Mouse (Mus musculus) ES-E14 (cell line): Measurements from ENCODE around the gene Noc2l.

Experiments used
- CHD2 ChIP-seq: IDR thresholded peaks from 2 replicates; pipeline ENCODE4 v1.6.1; 2014; ENCODE audit warnings: mild to moderate bottlenecking, low read depth, low read length, inconsistent platforms
- HCFC1 ChIP-seq: IDR thresholded peaks from 2 replicates; pipeline ENCODE4 v1.6.1; 2012; ENCODE audit warnings: low read length, inconsistent platforms, borderline replicate concordance; ENCODE audit not compliant: insufficient read depth
- MAFK ChIP-seq: IDR thresholded peaks from 2 replicates; pipeline ENCODE4 v1.6.1; 2014; ENCODE audit warnings: mild to moderate bottlenecking, low read depth, low read length, inconsistent platforms; ENCODE audit not compliant: insufficient read depth
- ZC3H11A ChIP-seq: IDR thresholded peaks from 2 replicates; pipeline ENCODE4 v1.6.1; 2012; ENCODE audit warnings: low read depth, mild to moderate bottlenecking, inconsistent platforms, low read length, borderline replicate concordance
- ZNF384 ChIP-seq: IDR thresholded peaks from 2 replicates; pipeline ENCODE4 v1.6.1; 2012; ENCODE audit warnings: low read depth, low read length, inconsistent platforms

GRCm38 (mm10) chr4:156227752-156228392 lies 7.9 kb upstream of the Noc2l start:
- TF ChIP-seq ZC3H11A = no peak
- no peak for TF ChIP-seq MAFK
- no peak for TF ChIP-seq HCFC1
- no peak for TF ChIP-seq CHD2
- TF ChIP-seq ZNF384 = no peak
